Mouse (Mus musculus) heart, adult 2 months (tissue): ENCODE measurements around the gene Dlec1. TPM values are rescaled to one million over a fixed set of nuclear protein-coding genes. Genes with fewer than 3 reads are reported as not detected.
A peak's percentile ranks its signal among the peaks of the same experiment; 100 is the strongest.

Source experiments
- DNase-seq, 2 experiments: peaks; one replicate each; pipeline ENCODE4 v3.0.0; 2021
- H3K27ac ChIP-seq: fragments of 200-600 bp; 2 replicates; pipeline ENCODE4 v1.8.1; 2022
- H3K27me3 ChIP-seq: fragments of 200-500 bp; 2 replicates; pipeline ENCODE4 v1.6.1; 2012; ENCODE audit warnings: mild to moderate bottlenecking, low read length, inconsistent platforms, mixed read lengths; ENCODE audit not compliant: control insufficient read depth, insufficient read depth
- H3K36me3 ChIP-seq: fragments of 200-500 bp; 2 replicates; pipeline ENCODE4 v1.6.1; 2012; ENCODE audit warnings: low read length, inconsistent platforms; ENCODE audit not compliant: control insufficient read depth, insufficient read depth
- H3K4me1 ChIP-seq: fragments of 200-500 bp; 2 replicates; pipeline ENCODE4 v1.6.1; 2011; ENCODE audit warnings: low read length; ENCODE audit not compliant: control insufficient read depth, insufficient read depth
- H3K4me3 ChIP-seq: fragments of 200-600 bp; 2 replicates; pipeline ENCODE4 v1.8.1; 2022
- H3K79me2 ChIP-seq: fragments of 200-500 bp; replicated peaks from 2 replicates; pipeline ENCODE4 v1.6.1; 2012; ENCODE audit warnings: mild to moderate bottlenecking, inconsistent platforms, low read length, moderate library complexity, mixed read lengths; ENCODE audit not compliant: control insufficient read depth, insufficient read depth
- H3K9ac ChIP-seq: fragments of 200-500 bp; 2 replicates; pipeline ENCODE4 v1.6.1; 2012; ENCODE audit warnings: low read depth, mild to moderate bottlenecking, control low read depth, inconsistent platforms, low read length, mixed read lengths
- CTCF ChIP-seq: fragments of 200-600 bp; IDR thresholded peaks from 2 replicates; pipeline ENCODE4 v1.8.1; 2022; ENCODE audit warnings: antibody characterized with exemption, mild to moderate bottlenecking, moderate library complexity
- EP300 ChIP-seq: fragments of 200-500 bp; IDR thresholded peaks from 2 replicates; pipeline ENCODE4 v1.6.1; 2011; ENCODE audit warnings: low read depth, low read length, control low read depth; ENCODE audit not compliant: insufficient read depth
- POLR2A ChIP-seq: fragments of 200-500 bp; IDR thresholded peaks from 2 replicates; pipeline ENCODE4 v1.6.1; 2011; ENCODE audit warnings: mild to moderate bottlenecking, low read depth, low read length, control low read depth; ENCODE audit not compliant: insufficient read depth
- WGBS: fragments of 180-500 bp; shearing (Covaris S2); methylation state at CpG from one replicate; pipeline ENCODE4 v1.1.7; 2018; 5-methylcytosine and 5-hydroxymethylcytosine counted together
- intact Hi-C: fragments of 180-260 bp; cut with DNase I; formaldehyde crosslinking; loops from one replicate; pipeline ENCODE4 v1.15.1; 2025
- polyA plus RNA-seq: library from polyadenylated mRNA; depleted of rRNA; stranded (reverse); fragments of >200 nt; gene quantifications from 2 replicates; pipeline ENCODE4 v1.2.3, GENCODE M21; 2012
- total RNA-seq, 2 experiments: library from RNA; stranded (reverse); gene quantifications; 2 replicates each; pipeline ENCODE4 v1.2.3; 2021

The Dlec1 gene
- total and polyA plus RNA-seq, 3 experiments, result 0.13 to 0.82 (median 0.32) TPM

DNA sequence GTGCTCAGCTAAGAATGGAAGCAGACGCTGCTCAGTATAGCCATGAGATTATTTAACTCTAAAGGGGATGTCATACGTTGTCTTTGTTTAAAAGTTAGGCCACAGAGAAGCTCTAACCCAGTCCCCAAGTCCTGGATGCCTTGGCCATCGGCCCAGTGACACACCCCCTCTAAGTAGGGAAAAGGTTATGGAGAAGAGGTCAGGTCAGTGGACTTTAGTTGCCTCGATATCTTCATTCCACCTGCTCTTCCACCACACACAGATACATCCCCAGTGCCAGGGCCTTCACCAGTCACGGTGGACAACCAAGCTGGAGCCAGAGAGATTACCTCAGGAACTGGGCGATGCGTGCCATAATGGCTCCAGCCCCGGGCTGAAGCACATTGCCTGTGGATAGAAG lies 53.1 kb downstream of the Dlec1 start:
- 48% methylated on average over 8 of the region's 8 CpGs for WGBS
- Histone ChIP-seq H3K27ac (no peak overlapping the region), H3K27me3 (0 out of 2 replicates have a peak, but pooled peaks cover 2% of the 10 kb centered on the region), H3K9ac (no peak overlapping the region), H3K79me2 (no peaks in the 10 kb centered on the region), H3K4me3 (no peak overlapping the region), H3K36me3 (no peaks in the 10 kb centered on the region), H3K4me1 (no peaks in the 10 kb centered on the region)
- no peak for DNase-seq
- intact Hi-C loops, result no loop called here
- TF ChIP-seq EP300 (no peak), POLR2A (no peak), CTCF (no peak)

GRCm38 (mm10) chr9:119155826-119156225 lies 53.5 kb downstream of the Dlec1 start:
- H3K27ac ChIP-seq, result no peak overlapping the region
- no peak overlapping the region for H3K9ac ChIP-seq
- 42% methylated on average over 7 of the region's 7 CpGs for WGBS
- intact Hi-C loops, result loop anchor here (1.0 to 2.0 kb wide), 2 partner anchors 197 to 274 kb away; no protein-coding TSS in a partner anchor
- H3K79me2 ChIP-seq, result no peaks in the 10 kb centered on the region
- no peaks in the 10 kb centered on the region for H3K4me1 ChIP-seq
- H3K36me3 ChIP-seq, result no peaks in the 10 kb centered on the region
- 0 out of 2 replicates have a peak, but pooled peaks cover 2% of the 10 kb centered on the region for H3K27me3 ChIP-seq
- H3K4me3 ChIP-seq, result no peak overlapping the region
- peak; percentile 4 to 22 for DNase-seq
- TF ChIP-seq EP300 (no peak), POLR2A (no peak), CTCF (no peak)

DNA sequence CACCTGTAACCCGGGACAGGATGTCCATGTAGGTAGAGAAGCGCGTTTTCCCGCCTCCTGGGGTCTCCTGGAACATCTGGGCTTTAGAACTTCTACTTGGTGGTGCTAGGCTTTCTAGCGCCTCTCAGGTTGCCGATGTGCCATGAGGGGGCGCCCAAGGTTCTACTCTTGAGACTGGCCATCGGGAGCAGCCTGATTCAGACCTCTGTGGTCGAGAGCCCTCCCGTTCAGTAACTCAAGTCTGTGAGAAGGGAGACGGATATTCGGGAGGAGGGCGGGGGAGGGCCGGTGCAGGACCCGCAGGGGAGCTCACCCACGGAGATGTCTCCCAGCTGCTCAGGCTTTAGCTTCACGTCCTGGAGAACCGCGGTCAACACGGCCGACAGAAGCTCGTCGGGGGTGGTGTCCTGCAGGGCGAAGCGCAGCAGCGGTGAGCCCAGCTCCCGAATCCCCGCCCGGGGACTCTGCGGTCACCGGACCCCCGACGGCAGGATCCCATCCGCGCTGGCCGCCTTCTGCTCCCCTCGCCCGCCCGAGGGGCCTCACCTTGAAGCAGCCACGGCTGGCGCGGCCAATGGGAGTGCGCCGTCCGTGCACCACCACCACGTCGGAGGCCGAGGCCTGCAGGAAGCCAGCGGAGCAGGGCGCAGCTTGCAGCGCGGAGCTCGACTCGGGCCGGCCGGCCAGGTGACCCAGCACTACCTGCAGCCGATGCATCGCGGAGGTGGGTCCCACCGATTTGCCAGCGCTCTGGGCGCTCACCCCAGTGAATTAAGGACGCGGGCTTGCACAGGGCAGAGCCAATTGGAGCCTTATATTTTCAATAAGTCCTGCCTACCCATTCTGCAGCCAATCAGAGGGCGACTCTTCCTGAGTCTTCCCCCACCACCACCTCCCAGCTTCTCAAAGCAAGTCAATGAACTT lies 54.3 kb downstream of the Dlec1 start, which contains the start of gene Acaa1b:
Acaa1b (minus strand) TSS at position 816 of the 924 bp plus-strand sequence.
- no peaks in the 10 kb centered on the region for H3K79me2 ChIP-seq
- peak; percentile 72 for TF ChIP-seq CTCF
- no peak for TF ChIP-seq POLR2A
- no peak for TF ChIP-seq EP300
- 2% methylated on average over 65 of the region's 65 CpGs for WGBS
- H3K27ac ChIP-seq, result no peak within 1 kb of the TSS
- 0 out of 2 replicates have a peak, but pooled peaks cover 2% of the 10 kb centered on the region for H3K27me3 ChIP-seq
- peak; percentile 75 to 84 for DNase-seq
- H3K4me1 ChIP-seq, result no peaks in the 10 kb centered on the region
- intact Hi-C loops, result loop anchor here (1.0 to 2.0 kb wide), 2 partner anchors 196 to 274 kb away; no protein-coding TSS in a partner anchor
- peak within 1 kb of the TSS; percentile 30 for H3K4me3 ChIP-seq
- peak within 1 kb of the TSS; percentile 21; the same call in 1 of the 2 replicates for H3K9ac ChIP-seq
- H3K36me3 ChIP-seq, result no peaks in the 10 kb centered on the region

GRCm38 (mm10) chr9:119158861-119159260 lies 56.6 kb downstream of the Dlec1 start, which contains the start of gene Gm47289:
Gene Gm47289, plus strand, starts transcription at chr9:119159161.
- Histone ChIP-seq H3K36me3 (no peaks in the 10 kb centered on the region), H3K9ac (no peak within 1 kb of the TSS), H3K4me1 (no peaks in the 10 kb centered on the region), H3K27me3 (0 out of 2 replicates have a peak, but pooled peaks cover 2% of the 10 kb centered on the region), H3K4me3 (no peak within 1 kb of the TSS), H3K79me2 (no peaks in the 10 kb centered on the region), H3K27ac (no peak within 1 kb of the TSS)
- 52% methylated on average over 4 of the region's 4 CpGs for WGBS
- no peak for DNase-seq
- TF ChIP-seq POLR2A, result no peak
- TF ChIP-seq CTCF, result no peak
- no peak for TF ChIP-seq EP300
- intact Hi-C loops, result no loop called here

DNA sequence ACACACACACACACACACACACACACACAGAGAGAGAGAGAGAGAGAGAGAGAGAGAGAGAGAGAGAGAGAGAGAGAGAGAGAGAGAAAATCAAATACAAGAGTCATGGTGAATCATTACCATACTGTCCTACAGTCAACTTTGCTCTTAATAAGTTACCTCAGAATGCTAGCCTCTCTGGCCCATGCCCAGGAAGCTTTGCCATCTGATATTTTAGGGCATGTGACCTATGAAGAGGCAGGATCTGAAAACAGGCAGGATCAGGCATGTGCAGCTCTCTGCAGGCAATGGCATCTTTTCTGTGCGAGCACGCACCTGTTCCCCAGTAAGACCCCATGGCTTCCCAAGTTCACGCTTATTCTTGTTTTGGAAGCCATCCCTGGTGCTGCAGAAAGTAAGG lies 58.4 kb downstream of the Dlec1 start:
- no peak for DNase-seq
- 0 out of 2 replicates have a peak, but pooled peaks cover 2% of the 10 kb centered on the region for H3K27me3 ChIP-seq
- no peaks in the 10 kb centered on the region for H3K79me2 ChIP-seq
- WGBS, result 92% methylated on average over 3 of the region's 3 CpGs
- no peaks in the 10 kb centered on the region for H3K36me3 ChIP-seq
- no peaks in the 10 kb centered on the region for H3K4me1 ChIP-seq
- TF ChIP-seq POLR2A, result no peak
- no peak for TF ChIP-seq EP300
- TF ChIP-seq CTCF, result no peak
- intact Hi-C loops, result no loop called here
- H3K27ac ChIP-seq, result no peak overlapping the region
- H3K4me3 ChIP-seq, result no peak overlapping the region
- no peak overlapping the region for H3K9ac ChIP-seq
